Mouse (Mus musculus): ENCODE results near the gene Rhot2.

The Rhot2 gene

GRCm38 (mm10) chr17:25841117-25841880, 3.4 kb downstream of the Rhot2 start, which contains the start of gene Gm20683:
Gene Gm20683 (minus strand): TSS chr17:25841763.
- DNase-seq (ENCODE audit: low spot score in 2 of 2) = peak in 1 of 2 experiments; percentile 38

DNA sequence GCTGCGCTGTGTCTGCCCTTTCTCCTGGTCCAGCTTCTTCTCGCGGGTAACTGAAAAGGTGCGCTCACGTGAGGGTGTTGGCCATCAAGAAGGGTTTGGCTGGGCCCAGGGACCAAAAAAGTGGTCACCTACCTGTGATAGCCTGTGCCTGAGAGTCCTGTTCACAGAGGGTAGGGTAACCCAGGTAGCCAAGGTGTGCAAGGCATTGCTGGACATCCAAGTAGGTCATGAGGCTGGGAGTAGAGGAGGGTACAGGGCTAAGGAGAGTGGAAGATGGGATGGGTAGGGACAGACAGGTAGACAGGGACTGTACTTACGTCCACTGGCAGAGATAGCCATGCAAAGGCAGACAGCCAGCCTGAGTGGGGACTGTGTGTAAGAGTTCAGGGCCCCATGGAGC, 4.1 kb downstream of the Rhot2 start:
- DNase-seq (ENCODE audit: low spot score in 2 of 2) = no peak

- DNase-seq (ENCODE audit: low spot score in 2 of 2) = no peak
Observed at GRCm38 (mm10) chr17:25839455-25840235, 5.0 kb downstream of the Rhot2 start.

DNA sequence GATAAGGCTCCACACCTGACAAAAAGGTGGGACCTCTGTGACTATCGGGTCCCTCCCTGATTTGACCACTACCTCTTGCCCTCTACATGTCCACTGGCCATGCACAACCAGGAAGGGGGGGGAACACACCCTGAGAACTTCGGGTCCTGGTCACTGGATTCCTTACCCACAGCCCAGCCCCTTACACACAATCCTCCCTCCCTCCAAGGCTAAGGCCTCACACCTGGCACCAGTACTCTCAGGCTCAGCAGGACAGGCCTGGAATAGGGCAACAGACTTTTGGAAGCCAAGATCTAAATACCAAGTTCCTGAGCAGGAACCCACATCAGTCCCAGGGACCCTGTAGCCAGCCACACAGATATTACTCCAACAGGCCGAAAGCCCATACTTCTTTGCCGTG, 5.7 kb downstream of the Rhot2 start:
- no peak for DNase-seq (ENCODE audit: low spot score in 2 of 2)

- DNase-seq (ENCODE audit: low spot score in 2 of 2) = peak in 1 of 2 experiments; percentile 59
Observed at GRCm38 (mm10) chr17:25837533-25837932, 7.1 kb downstream of the Rhot2 start.

DNA sequence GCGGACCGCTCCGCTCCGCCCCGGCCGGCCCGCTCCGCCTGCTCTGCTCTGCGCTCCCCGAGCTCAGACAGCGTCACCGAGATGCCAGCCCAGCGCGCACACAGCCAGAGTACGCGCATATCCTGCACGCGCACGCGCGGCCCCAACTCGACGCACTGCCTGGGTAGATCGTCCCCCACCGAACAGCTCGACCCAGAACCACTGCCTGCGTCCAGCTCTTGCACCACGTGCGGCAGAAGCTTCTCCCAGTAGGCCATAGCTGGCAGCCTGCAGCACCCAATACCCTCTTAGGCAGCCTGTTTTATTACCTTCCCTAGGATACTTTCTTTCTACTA, 7.6 kb downstream of the Rhot2 start, which contains the start of gene Rhbdl1:
TSS of gene Rhbdl1 (minus strand) at position 220 of the 335 bp plus-strand sequence.
- peak; percentile 94 for DNase-seq (ENCODE audit: low spot score in 2 of 2)

DNA sequence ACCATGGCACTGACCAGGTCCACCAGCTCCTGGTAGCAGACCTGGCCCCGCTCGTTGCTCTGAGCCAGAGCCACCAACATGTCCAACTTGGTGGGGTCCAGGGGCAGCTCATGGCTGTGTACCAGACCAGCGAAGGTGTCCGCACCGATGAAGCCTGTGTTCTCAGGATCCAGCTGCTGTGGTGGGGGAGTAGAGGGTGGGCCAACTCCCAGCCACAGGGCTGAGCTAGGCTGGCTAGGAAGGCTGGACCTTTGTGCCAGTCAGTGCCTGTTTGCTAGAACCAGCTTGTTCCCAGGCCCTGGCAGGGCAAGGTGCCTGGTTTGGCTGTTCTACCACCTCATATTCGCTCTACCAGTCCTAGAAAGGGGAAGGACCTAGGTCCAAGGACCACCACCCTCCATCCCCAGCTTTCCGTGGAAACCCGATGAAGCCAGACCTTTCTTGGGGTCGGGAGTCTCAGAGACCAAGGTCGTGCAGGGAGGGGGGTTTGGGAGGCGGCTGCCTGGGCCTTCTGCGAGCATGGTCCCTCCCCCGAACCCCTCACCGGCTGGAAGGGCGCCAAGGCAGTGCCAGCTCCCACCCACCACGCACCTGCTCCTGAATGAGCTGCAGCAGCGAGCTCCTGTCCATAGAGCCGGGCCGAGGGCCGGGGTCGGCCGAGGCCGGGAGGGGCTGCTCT, 8.1 kb downstream of the Rhot2 start:
- DNase-seq (ENCODE audit: low spot score in 2 of 2) = peak in 1 of 2 experiments; percentile 63

DNA sequence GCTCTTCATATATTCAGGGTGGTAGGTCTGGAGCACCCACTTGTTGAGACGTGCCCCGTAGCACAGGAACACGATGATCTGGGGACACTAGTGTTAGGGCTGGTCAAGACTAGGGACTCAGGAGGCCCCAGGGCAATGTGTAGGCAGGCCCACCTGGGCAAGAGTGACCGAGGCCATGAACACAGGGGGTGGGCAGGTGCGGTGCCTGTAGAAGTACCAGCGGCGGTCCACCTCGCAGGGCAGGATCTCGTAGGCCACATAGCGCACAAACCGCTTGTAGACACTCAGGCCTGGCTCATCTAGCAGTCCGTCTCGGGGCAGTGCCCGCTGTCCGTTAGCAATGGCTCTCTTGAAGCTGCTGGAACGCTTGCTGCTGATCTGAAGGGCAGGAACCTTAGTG, 8.8 kb downstream of the Rhot2 start:
- peak in 1 of 2 experiments; percentile 65 for DNase-seq (ENCODE audit: low spot score in 2 of 2)

DNA sequence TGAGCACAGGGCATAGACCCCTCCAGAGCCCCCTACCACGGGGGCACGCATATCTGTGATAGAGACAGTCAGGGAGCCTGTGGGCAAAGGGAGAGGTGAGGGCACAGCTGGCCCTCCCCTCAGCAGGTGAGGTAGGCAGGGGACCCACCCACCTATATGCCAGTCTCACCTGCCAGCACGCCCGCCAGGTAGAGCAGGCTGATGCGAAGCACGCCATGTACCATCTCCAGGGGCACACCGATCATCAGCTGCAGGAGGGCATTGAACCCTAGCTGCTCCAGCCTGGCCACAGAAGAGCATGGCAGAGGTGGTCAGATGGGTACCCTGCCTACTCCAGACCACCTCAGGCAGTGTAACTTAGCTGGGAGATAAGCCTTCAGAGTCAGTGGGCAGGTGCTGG, 9.3 kb downstream of the Rhot2 start:
- peak in 1 of 2 experiments; percentile 53 for DNase-seq (ENCODE audit: low spot score in 2 of 2)

- DNase-seq (ENCODE audit: low spot score in 2 of 2) = peak in 1 of 2 experiments; percentile 61
Observed at GRCm38 (mm10) chr17:25834595-25835222, 9.9 kb downstream of the Rhot2 start.

DNA sequence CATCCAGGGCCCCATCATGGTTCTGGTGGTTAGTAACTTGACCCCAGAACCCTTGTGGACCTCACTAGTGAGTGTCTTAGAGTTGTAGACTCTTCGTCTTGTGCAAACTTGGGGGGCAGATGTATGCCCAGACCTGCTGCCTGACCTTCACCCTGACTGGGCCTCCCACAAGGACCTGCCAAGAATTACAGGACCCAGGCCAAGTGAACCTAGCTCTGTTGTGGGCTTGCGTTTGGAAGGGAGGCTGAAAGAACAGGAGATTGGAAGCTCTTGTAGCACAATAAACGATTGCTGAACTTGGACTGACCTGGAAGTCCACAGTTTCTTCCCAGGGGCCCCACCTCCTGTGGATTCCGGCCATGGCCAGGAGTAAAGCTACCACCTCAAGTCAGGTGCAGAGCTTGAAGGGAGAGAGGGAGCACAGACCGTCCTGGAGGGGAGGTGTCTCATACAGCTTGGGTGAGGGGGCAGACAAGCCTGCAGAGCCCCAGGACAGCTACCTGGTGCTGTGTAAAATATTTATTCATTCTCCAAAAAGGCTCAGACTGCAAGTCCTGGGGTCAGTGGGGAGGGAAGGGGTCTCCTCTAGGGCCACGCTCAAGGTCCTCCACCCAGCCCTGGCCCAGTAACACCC, 10.6 kb downstream of the Rhot2 start:
- DNase-seq (ENCODE audit: low spot score in 2 of 2) = no peak

DNA sequence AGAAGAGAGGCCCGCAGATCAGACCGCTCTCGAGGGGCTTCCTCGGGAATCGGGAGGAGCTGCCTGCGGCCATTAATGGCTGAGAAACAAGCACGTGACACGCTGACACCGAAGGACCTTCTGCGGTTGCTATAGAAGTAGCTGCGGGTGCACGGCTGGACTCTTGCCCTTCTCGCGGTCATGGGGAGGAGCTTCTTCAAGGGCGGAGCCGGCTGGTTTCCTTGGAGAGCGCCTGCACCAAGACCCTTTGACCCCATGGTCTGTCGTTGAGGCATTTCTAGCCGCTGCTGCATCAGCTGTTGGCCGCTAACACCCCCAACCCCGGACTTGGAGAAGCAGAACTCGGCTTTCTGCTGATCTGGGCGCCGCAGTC, 11.4 kb downstream of the Rhot2 start, which contains the start of gene Stub1:
TSS of gene Stub1 (minus strand) at position 114 of the 373 bp plus-strand sequence.
- DNase-seq (ENCODE audit: low spot score in 2 of 2) = peak; percentile 90 to 94

DNA sequence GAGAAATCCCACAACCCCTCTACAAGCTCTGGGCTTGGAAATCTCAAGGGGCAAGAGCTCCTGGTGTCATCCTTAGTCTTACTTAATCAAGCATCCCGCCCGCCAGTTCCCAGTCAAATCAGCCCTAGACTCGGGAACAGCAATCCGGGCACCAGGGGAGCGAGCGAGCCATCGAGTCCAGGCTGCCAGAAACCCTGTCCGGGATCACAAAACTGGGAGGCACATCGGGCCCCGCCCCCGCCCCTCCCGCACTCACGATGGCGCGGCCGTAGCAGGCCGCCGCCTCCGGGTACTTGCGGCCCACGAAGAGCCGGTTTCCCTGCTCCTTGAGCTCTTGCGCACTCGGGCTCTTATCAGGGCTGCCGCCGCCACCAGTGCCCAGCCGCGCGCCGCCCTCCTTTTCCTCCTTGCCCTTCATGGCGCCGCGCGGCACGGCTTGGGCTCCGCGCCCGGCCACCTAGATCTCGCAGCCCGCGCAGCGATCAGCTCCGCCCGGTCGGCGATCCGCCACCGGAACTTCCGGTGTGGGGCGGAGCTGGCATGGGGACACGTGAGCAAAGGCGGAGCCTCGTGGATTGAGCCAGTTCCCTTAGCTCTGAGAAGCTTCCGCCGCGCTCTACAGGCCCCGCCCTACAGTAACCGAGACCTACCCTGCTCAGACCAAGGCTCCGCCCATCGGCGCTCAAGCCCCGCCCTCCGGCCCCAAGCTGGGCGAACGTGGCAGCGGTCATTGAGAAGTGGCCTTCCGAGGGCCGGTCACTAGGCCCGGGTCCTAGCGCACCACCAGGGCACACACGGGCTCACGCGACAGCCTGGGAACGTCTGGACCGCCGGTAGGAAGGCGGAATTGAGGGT, 12.0 kb downstream of the Rhot2 start:
- peak; percentile 99 for DNase-seq (ENCODE audit: low spot score in 2 of 2)

GRCm38 (mm10) chr17:25831451-25832281, 13.0 kb downstream of the Rhot2 start:
- DNase-seq (ENCODE audit: low spot score in 2 of 2) = peak in 1 of 2 experiments; percentile 72

GRCm38 (mm10) chr17:25830806-25831431, 13.7 kb downstream of the Rhot2 start:
- peak in 1 of 2 experiments; percentile 61 for DNase-seq (ENCODE audit: low spot score in 2 of 2)

DNA sequence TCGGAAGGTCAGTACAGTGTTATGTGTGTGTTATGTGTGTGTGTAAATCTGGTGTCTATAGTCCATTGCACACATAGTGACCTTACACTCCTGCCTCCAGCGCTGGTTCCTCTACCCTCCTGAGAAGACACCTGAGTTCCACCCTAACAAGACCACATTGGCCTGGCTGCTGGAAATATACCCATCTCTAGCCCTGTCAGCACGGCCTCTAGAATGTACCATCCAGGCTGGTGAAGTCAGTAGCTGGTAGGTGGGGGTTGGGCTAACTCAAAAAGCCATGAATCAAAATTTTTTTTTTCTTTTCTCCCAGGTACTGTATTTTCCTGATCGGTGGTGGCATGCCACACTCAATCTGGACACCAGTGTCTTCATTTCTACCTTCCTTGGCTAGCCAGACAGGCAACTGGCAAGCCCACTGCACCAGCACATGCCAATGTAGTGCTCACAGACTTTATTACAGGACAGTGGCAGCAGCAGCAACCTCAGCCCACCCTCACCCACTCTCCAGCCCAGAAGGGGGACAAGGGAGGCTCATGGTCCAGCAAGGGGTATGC, 14.4 kb downstream of the Rhot2 start:
- DNase-seq (ENCODE audit: low spot score in 2 of 2) = no peak

- DNase-seq (ENCODE audit: low spot score in 2 of 2) = peak in 1 of 2 experiments; percentile 32
Observed at GRCm38 (mm10) chr17:25829558-25830017, 15.1 kb downstream of the Rhot2 start.

All from right cerebral cortex, postnatal 10 days (tissue).